Mouse (Mus musculus) lung, postnatal 25 days (tissue): ENCODE data around the gene Ppef2.
"Not testable (repeated sequence)": the region's sequence is repeated elsewhere in the genome, so short reads cannot be mapped to it uniquely, and the experiment has no call there.

Experiments
- DNase-seq: peaks from one replicate; pipeline ENCODE4 v3.0.0; 2022; ENCODE audit warnings: low spot score

Ppef2 gene

GRCm38 (mm10) chr5:92195716-92196115 lies 60.4 kb downstream of the Ppef2 start:
- not testable (repeated sequence) for DNase-seq

GRCm38 (mm10) chr5:92188881-92189483 lies 67.1 kb downstream of the Ppef2 start:
- DNase-seq, result no peak

- DNase-seq, result no peak
Measured at GRCm38 (mm10) chr5:92183071-92183830, 72.8 kb downstream of the Ppef2 start.
